Mouse (Mus musculus) gastrocnemius, postnatal 4 days (tissue): ENCODE measurements around the gene Sema6c. TPM values are rescaled to one million over a fixed set of nuclear protein-coding genes. Genes with fewer than 3 reads are reported as not detected.

Experiments
- DNase-seq, 2 experiments: peaks; one replicate each; pipeline ENCODE4 v3.0.0; 2021 to 2022; ENCODE audit warnings: low spot score in 2 of 2, mixed read lengths in 2 of 2
- total RNA-seq, 2 experiments: library from RNA; stranded (reverse); gene quantifications; 2 replicates each; pipeline ENCODE4 v1.2.3; 2021

Gene Sema6c
- total RNA-seq, 2 experiments from 2014 or later = 112 to 123 TPM

GRCm38 (mm10) chr3:95141952-95142616 lies 18.2 kb upstream of the Sema6c start, which contains the start of gene Tnfaip8l2:
Gene Tnfaip8l2, minus strand, starts transcription at chr3:95142360.
- DNase-seq = no peak

GRCm38 (mm10) chr3:95142617-95143011 lies 17.6 kb upstream of the Sema6c start:
- peak; percentile 58 to 82 for DNase-seq

GRCm38 (mm10) chr3:95147924-95148323 lies 12.3 kb upstream of the Sema6c start:
- DNase-seq = no peak

GRCm38 (mm10) chr3:95153874-95154273 lies 6.4 kb upstream of the Sema6c start:
- no peak for DNase-seq

- DNase-seq = no peak
Observed at GRCm38 (mm10) chr3:95159511-95159986, 708 bp upstream of the Sema6c start.

- DNase-seq = peak; percentile 46 to 67
Observed at GRCm38 (mm10) chr3:95161041-95161551, 839 bp downstream of the Sema6c start.

GRCm38 (mm10) chr3:95161618-95162344 lies 1.5 kb downstream of the Sema6c start:
- DNase-seq = peak; percentile 34 to 59

- DNase-seq = no peak
Observed at GRCm38 (mm10) chr3:95162345-95162628, 2.0 kb downstream of the Sema6c start.

GRCm38 (mm10) chr3:95163419-95164255 lies 3.4 kb downstream of the Sema6c start:
- peak in 1 of 2 experiments; percentile 65 for DNase-seq

- DNase-seq = no peak
Observed at GRCm38 (mm10) chr3:95164256-95164550, 3.9 kb downstream of the Sema6c start.

- no peak for DNase-seq
Observed at GRCm38 (mm10) chr3:95164840-95165239, 4.6 kb downstream of the Sema6c start.

GRCm38 (mm10) chr3:95169996-95170395 lies 9.7 kb downstream of the Sema6c start:
- no peak for DNase-seq

GRCm38 (mm10) chr3:95171105-95171504 lies 10.8 kb downstream of the Sema6c start:
- DNase-seq = peak in 1 of 2 experiments; percentile 14

GRCm38 (mm10) chr3:95172526-95173255 lies 12.4 kb downstream of the Sema6c start:
- DNase-seq = peak; percentile 28 to 38

GRCm38 (mm10) chr3:95173256-95173949 lies 13.1 kb downstream of the Sema6c start:
- DNase-seq = peak; percentile 32 to 50

- DNase-seq = peak; percentile 72 to 85
Observed at GRCm38 (mm10) chr3:95174011-95174592, 13.8 kb downstream of the Sema6c start.

- DNase-seq = no peak
Observed at GRCm38 (mm10) chr3:95176500-95176899, 16.2 kb downstream of the Sema6c start.

GRCm38 (mm10) chr3:95177583-95177982 lies 17.3 kb downstream of the Sema6c start:
- DNase-seq = no peak

- DNase-seq = no peak
Observed at GRCm38 (mm10) chr3:95178948-95179347, 18.7 kb downstream of the Sema6c start.

GRCm38 (mm10) chr3:95179890-95180289 lies 19.6 kb downstream of the Sema6c start:
- no peak for DNase-seq
